Mouse (Mus musculus) ovary, adult 18-20 months (tissue): ENCODE data around the gene Ctcf.

Source experiments
- DNase-seq: peaks from one replicate; pipeline ENCODE4 v3.0.0; 2022; ENCODE audit warnings: low spot score, mixed read lengths

The Ctcf gene

GRCm38 (mm10) chr8:105700966-105701824, 64.8 kb downstream of the Ctcf start, which contains the start of the genes Acd and Pard6a:
Gene Acd (minus strand): TSS chr8:105701102.
Gene Pard6a (plus strand): TSS chr8:105701148.
- DNase-seq = peak; percentile 89

GRCm38 (mm10) chr8:105702001-105702401, 65.6 kb downstream of the Ctcf start:
- no peak for DNase-seq

- no peak for DNase-seq
These were observed 66.5 kb downstream of the Ctcf start for GRCm38 (mm10) chr8:105702731-105703415.

GRCm38 (mm10) chr8:105704146-105704812, 67.9 kb downstream of the Ctcf start:
- no peak for DNase-seq

GRCm38 (mm10) chr8:105704955-105705354, 68.6 kb downstream of the Ctcf start:
- DNase-seq = no peak

GRCm38 (mm10) chr8:105706426-105706825, 70.1 kb downstream of the Ctcf start:
- DNase-seq = no peak

- DNase-seq = peak; percentile 78
These were observed 71.4 kb downstream of the Ctcf start, which contains the start of the genes 4933405L10Rik and Enkd1 for GRCm38 (mm10) chr8:105707498-105708403. Gene 4933405L10Rik (plus strand): TSS chr8:105707655. Gene Enkd1 (minus strand): TSS chr8:105708210.

- DNase-seq = no peak
These were observed 72.3 kb downstream of the Ctcf start for GRCm38 (mm10) chr8:105708675-105709074.

GRCm38 (mm10) chr8:105709317-105709716, 72.9 kb downstream of the Ctcf start:
- no peak for DNase-seq

- DNase-seq = no peak
These were observed 75.9 kb downstream of the Ctcf start for GRCm38 (mm10) chr8:105712286-105712685.

GRCm38 (mm10) chr8:105714139-105714538, 77.8 kb downstream of the Ctcf start:
- peak; percentile 55 for DNase-seq

GRCm38 (mm10) chr8:105715042-105715441, 78.7 kb downstream of the Ctcf start:
- DNase-seq = no peak

GRCm38 (mm10) chr8:105716302-105716945, 80.1 kb downstream of the Ctcf start:
- DNase-seq = no peak

GRCm38 (mm10) chr8:105719637-105720036, 83.3 kb downstream of the Ctcf start:
- DNase-seq = no peak

GRCm38 (mm10) chr8:105722861-105723260, 86.5 kb downstream of the Ctcf start:
- DNase-seq = no peak

GRCm38 (mm10) chr8:105725726-105726125, 89.4 kb downstream of the Ctcf start:
- DNase-seq = no peak

GRCm38 (mm10) chr8:105727397-105728124, 91.2 kb downstream of the Ctcf start:
- DNase-seq = no peak

GRCm38 (mm10) chr8:105732186-105732585, 95.8 kb downstream of the Ctcf start:
- no peak for DNase-seq
